Mouse (Mus musculus) WW6 (cell line): ENCODE data around the gene Ildr2.

Source experiments
- DNase-seq: peaks from one replicate; pipeline ENCODE4 v3.0.0-alpha.2; 2013; ENCODE audit warnings: low read depth, low spot score

The Ildr2 gene

DNA sequence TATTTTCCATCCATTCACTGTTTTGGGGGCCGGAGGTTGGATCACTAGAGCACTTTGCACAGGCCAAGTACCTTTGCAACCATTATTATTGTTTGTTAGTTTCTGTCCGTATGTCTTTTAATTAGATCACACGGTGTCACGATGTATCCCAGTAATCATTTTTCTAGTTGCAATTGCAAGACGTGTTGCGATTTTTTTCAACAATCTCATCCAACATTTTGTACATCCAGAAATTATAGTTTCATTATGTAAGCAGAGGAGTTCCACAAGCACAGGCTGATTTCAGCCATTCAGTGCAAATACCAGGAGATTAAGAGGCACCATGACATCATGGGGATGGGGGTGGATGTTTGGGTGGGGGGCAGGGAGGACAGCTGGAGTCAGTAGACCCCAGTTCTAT, 29.5 kb downstream of the Ildr2 start:
- no peak for DNase-seq

DNA sequence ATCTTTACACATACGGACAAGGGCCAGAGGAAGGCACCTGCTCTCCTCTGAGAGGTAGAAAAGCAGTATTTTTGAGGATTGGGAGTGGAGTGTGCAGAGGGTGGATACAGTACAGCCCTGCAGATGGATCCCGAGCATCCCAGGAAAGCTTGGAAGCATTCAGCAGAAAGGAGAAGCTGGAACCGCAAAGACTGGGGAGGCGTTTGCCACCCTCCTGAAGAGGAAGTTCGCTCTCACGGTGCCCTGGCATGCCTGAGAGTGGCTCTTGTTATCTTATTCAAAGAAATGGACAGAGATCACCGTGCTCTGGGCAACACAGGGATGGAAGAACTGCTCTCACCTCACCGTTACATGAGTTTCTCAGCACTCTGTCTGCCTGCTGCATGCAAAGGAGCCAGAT, 30.5 kb downstream of the Ildr2 start:
- DNase-seq = no peak

DNA sequence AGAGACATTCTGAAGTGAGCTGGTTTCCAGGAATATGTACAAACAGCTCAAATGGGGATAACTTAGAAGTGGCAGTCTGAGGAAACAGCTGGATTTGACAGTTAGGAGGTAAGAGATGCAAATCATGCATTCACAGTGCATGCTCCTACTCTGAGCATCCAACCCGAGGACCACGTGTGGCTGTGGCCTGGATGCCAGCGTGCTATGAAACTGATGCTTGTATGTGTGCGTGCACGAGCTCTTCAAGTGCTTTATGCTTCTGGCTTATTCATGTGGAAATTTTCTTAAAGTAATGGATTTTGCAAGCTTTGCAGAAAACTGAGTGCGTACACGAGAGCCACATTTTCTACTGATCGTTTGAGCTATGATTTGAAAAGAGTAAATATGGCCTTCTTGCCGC, 32.3 kb downstream of the Ildr2 start:
- DNase-seq = no peak

DNA sequence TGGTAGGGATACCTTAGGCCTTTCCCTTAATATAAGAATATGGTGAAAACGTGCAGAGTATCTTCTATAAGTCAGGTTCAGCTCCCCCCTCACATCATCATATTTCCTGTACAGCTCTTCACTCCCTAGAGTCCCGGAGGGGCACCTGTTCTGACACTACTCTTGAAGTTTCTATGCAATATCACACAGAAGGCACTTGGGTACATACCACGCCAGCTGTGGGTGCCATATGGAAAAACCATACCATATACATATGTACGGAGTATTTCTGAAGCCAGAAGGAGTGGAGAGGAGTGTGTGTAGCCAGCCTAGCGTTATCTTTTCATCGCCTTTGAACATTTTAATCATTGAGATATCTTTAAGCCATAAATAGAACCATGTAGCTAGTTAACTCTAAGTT, 36.6 kb downstream of the Ildr2 start:
- no peak for DNase-seq

DNA sequence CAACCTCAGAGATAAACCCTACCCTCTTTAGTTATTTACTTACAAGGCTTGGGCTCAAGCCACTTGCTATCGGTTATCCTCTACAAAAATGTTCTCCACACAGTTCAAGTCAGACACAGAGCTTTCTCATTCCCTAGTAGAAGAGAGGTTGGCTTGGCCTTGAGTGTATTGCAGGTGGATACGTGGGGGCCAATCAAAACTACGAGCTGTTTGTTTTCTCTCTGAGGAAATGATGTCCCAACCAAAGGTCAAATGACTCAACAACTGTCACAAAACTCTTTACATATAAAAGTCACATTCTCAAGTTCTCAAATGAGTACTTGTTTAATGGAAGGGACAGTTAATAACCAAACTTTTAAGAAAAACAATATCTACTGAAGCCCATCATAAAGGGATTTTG, 39.1 kb downstream of the Ildr2 start:
- no peak for DNase-seq

DNA sequence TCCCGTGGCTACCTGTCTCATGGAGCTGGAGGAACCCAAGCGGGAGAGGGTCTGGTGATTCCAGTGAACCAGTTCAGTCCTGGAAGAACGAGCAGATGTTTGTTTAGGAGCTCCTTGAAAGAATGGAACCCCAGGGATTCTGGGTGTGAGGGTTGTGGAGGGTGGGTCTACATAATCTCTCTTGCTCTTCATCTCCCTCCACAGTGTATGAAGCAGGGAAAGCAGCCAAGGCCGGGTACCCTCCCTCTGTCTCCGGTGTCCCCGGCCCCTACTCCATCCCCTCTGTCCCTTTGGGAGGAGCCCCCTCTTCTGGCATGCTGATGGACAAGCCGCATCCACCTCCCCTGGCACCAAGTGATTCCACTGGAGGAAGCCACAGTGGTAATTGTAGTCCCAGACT, 41.6 kb downstream of the Ildr2 start:
- no peak for DNase-seq

DNA sequence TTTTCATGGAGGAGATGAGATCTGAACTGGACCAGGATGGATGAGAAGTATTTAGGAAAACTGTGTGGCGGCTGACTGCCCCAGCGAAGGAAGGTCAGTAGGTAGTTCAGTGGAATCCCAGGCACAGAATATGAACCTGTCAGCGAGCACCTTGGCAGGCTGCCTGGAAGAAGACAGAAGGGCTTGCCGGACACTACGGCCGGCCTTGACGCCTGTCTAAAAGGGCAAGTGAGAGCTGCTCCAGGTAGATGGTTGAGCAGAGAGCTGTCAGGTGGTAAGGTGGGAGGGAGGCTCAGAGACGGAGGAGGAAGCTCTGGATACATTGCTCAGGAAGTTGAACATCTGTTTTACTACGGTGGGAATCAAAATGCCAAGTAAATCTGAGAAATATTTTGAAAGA, 42.4 kb downstream of the Ildr2 start:
- no peak for DNase-seq

DNA sequence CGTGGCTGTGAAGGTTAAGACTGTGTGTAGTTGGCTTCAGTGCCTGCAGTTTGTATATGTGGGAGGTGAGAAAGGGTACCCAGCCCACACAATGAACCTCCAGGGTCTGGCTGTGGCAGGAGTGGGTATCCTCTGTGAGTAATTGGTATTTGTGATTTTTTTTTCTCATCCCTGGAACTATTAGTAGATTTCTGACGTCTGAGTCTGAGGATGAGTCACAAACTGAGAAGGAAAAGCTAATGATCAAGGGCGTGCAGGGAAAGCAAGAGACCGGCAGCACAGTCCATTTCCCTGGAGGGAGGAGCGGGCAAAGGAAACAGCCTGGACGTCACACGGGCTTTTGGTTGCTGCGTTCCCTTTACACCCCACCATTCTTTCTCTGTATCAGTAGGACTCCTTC, 43.0 kb downstream of the Ildr2 start:
- DNase-seq = no peak

DNA sequence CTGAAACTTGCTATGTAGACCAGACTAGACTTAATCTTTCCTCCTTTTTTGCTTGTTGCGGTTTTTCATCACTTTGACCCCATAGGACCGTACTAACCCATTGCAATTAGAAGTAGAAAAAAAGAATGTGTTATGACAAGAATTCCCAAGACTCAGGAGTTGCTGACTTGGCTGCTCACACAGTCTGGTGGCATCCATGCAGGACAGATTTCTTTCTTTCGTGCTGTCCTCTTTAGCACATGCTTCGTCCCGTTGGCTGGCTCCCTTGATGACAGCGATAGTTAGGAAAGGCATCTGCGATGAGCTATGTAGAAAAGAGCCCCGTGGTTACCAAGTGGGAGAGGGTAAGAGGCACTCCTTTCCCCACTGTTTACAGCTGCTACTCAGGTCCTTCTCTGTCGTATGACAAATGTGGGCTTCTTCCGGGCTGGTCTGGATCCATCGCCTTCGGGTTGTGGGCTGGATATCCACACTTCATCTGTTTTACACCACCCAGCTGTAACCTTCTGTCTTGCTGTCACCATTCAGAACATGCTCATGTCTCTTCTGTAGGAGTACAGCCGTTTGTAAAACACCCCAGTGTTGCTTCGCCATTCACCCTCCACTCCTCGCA, 43.7 kb downstream of the Ildr2 start:
- no peak for DNase-seq

DNA sequence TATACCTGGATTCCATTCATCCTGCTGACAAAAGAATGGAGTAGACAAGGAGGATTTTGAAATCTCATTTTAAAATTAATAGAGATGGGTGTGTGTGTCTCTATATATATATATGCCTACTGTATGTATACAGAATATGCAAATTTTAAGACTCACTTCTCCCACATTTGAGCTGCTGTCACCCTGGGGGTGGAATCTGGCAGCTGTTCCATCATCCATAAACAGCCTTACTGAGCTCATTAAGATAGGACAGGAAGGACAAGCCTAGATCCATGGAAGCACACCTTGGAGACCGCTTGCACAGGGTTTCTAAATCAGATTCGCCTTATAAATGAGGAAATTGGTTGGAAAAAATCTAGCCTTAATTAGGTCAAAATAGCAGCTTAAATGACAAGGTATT, 44.9 kb downstream of the Ildr2 start:
- DNase-seq = no peak

DNA sequence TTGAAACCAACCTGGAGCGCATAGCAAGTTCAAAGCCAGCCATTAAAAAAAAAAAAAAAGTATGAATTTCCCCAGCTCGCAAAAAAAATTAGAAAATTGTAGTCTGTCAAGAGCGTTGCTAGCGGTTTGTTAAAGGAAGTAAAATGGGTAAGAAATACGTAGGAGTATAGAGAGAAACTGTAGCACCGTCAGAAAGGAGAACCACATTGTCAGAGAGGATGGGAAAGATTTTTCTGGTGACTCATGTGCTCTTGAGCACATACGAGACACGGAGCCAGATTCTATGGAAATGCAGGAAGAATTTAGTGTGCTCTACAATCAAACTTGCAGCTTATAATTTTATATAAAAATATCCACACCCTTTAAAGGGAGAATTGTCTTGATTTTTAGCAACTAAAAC, 45.9 kb downstream of the Ildr2 start:
- no peak for DNase-seq

DNA sequence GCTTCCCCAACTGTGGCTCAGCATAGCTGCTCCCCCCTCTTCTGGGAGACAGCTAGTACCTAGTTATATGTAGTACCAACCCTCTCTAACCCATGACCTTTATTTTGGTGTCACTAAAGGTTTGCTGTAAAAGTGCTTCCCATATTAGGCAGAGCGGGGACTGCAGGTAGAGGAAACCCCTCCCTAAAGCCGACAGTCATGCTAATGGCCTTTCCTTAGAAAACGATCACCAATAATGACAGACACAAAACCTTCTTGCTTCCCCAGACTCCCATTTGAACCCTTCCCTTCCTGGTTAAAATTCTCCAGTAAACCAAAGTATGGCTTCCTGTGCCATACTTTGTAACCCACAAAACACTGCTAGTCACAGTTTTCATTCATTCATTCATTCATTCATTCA, 46.6 kb downstream of the Ildr2 start:
- DNase-seq = no peak

DNA sequence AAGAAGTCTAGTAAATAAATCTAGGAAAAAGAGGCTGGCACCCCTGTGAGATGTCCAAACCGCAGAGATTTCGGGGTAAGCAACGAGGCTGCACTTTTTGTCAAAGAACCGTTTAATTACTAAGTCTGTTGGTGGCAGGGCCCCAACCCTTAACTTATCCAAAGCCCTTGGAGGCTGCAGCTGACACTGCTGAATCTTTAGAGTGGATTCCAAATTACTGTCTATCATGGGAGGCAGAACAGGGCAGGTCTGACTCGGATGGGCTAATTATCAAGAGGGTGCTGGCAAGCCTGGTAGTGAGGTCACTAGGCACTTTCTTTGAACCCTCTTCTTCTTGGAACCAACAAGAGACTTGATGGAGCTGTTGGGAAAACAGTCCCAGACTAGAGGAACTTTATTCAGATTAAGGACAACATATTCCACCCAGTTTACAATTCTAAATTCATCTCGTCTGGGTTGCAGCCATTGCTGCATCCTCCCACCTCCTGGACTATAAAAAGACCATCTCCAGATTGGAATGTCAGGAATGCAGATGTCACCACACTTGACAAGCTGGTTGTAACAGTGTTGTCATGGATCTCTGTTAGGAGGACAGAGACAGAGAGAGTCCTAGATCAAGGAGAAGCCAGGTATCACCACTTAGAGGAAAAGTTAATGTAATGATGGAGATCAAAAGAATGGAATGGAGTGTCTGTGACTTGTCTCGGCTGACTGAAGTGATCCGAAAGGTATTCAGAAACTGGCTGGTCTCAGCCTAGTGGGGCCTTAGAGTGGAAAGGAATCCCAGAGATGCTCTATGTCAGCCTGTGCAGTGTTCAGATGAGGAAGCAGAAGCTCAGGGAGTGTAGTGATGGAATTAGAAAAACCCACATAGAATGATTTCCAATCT, 50.7 kb downstream of the Ildr2 start:
- DNase-seq = no peak

DNA sequence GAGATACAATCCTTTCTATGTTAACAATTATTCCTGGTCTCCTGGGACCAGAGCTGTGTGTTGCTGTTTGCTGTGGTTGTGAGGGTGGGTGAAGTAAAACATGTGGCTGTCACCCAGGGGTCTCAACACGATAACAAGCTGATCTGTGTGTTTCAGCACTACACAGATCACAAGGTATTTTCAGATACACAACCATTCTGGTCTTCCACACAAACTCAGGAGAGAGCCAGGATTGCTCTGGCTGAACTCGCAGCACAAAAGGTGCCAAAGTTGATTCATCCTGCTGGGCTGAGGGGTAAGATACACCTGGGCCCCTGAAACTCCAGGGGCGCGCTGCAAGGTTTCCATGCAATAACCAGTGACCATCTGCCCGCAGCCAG, 54.5 kb downstream of the Ildr2 start:
- DNase-seq = no peak

DNA sequence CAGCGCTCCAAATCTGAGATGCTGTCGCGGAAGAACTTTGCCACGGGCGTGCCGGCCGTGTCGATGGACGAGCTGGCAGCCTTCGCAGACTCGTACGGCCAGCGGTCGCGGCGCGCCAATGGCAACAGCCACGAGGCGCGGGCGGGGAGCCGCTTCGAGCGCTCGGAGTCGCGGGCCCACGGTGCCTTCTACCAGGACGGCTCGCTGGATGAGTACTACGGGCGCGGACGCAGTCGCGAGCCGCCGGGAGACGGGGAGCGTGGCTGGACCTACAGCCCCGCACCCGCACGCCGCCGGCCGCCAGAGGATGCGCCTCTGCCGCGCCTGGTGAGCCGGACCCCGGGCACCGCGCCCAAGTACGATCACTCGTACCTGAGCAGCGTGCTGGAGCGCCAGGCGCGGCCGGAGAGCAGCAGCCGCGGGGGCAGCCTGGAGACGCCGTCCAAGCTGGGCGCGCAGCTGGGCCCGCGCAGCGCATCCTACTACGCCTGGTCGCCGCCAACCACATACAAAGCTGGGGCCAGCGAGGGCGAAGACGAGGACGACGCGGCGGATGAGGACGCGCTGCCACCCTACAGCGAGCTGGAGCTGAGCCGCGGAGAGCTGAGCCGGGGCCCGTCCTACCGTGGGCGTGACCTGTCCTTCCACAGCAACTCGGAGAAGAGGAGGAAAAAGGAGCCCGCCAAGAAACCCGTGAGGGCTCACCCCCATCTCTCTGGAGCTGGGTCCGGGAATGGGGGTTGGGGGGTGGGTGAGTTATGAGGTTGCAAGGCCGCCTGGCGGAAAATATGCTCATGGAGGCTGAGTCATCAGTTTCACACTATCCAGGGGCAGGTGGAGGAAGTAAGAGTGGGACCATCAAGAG, 55.1 kb downstream of the Ildr2 start:
- DNase-seq = no peak

DNA sequence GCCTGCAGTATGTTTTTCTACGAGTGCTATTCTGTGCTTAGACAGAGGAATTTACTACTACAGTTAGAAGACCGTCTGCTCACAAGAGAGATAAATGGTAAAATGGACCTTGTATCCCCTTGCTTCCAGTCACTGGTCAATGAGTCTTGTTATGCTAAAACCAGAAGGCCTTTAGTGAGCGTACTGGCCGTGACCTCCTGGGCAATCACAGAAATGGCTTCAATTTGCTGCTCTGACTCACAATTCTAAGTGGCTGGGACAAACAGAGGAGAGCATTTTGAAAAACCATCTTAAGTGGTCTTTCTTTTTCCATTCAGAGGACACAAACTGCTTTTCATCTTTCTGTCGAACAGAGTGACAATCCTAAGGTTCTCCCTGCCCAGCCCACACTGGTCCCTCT, 57.2 kb downstream of the Ildr2 start:
- no peak for DNase-seq

DNA sequence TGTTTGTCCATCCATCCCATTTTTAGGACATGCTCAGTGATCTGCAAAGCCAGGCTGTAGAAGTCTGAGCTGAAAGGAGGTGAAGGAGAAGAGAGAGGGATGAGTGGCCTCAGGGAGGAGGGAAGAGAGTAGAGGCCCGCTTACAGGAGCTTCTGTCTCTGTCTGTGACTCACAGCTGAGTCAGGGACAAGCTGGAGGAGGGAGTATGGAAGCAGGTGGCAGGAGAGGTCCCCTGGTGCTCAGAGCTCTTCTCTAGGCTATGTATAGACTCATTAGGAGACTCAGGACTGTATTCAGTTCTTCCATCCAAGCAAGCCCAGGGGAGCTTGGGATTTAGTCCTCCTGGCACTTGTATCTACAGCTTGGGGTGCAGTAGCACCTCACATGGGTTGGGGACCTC, 59.7 kb downstream of the Ildr2 start:
- DNase-seq = no peak

DNA sequence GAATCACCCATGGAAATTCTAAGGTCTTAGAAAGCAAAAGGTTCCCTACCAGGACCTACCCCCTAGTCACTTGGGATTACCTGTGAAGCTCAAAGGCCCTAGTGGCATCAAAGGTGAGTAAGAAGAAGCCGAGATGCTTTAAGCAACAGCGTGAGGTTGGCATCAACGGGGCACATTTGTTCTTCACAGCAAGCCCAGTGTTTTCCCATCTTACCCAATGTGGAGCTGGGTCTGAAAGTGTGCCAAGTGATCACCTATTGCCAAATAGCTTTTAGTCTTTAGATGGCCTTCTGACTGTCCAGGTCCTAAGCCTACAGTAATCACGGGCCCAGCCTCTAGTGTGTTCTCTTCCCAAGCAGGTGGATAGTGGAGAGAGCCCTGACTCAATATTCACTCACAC, 61.8 kb downstream of the Ildr2 start:
- DNase-seq = no peak

DNA sequence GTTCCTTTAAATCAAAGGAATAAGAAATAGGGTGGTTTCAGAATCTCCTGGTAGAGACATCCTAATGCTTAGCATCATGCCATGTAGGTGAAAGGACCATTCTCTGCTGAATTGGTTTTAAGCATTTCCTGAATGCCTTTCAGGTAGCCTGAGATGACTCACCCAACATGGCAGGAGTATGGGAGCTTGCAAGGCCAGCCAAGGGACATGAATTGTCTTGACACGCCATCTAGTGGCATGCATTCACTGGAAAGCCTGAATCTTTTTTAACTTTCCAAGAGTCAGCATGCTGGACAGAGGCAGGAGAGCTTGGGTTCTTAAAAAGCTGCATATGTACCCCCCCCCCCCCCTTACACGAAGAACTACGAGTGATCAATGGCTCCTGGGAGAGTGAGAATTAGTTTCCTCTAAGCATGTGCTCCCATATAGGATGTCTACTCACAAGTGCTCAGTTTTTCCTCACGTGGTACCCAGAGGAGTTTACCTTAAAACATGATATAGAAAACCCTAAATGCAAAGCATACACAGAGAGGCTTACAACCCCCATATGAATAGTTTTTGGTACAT, 65.3 kb downstream of the Ildr2 start:
- DNase-seq = no peak

DNA sequence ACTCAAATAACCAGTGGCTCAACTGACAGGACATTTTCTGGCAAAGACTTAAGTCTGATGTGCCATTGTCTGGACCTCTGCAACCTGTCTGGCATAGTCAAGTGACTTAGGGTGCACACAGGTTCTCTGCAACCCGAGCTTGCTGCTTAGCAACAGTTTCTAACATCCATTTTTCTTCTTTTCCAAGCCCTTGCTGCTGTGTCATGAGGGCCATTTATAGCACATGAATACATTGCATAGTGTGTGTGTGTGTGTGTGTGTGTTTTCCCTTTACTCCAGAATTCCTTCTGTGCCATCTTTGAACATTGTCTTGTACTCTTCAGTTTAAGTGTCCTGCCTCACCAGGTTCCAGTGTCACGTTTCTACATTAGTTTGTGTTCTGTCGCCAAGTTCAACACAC, 72.5 kb downstream of the Ildr2 start:
- DNase-seq = no peak

DNA sequence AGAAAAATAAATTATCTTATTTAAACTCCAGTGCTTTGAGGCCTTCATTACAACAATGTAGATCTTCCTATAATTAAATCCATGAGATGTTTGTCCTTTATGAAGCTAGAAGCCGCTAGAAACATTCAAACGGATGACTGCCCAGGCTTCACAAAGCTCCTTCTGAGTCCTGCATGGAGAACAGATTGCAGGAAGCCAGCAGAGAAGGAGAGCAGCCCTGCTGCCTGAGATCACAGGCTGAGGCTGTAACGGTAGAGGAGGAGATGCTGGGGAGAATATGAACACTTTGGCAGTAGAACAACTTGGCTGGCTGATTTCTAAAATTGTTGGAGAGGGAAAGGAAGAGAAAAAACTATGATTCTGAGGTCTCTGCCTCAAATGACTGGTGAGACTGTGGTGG, 76.8 kb downstream of the Ildr2 start:
- DNase-seq = no peak

DNA sequence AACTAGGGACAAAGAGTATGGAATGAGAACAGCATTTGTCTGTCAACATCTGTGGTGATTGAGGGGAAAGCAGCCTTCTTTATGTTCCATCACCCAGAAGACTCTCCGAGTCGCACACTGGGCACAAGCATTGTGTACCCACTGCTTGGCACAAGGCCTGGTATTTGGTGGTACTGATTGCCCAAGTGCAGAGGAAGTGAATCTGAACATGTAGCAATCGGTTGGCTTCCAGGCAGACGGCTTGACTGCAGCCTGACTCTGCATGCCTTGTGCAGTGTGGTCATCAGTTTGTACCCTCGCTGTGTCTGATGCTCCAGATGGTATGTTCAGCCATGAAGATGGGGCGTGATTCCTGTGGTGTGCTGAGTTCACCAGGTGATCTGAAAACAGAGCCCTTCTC, 85.2 kb downstream of the Ildr2 start:
- DNase-seq = no peak
